ENCODE assay signal across 20 mouse cellular contexts in genomic region chr10:36036476-36036875, GRCm38 (mm10).
DNase-seq lines count a peak whose midpoint lies in the region; TF ChIP-seq lines count a peak whose summit lies in the region.
"Had no signal": no experiment of that assay in that cellular context is flagged by ENCODE, and none has a peak within 500 bp of the region (broad histone marks: within the 10 kb centered on the region; RNA-seq: fewer than 3 reads in every experiment).

No protein-coding gene starts in this region.

- H3K4me3 ChIP-seq in CH12.LX (replicated peaks in 1 of 3; ENCODE audit: low read depth in 2 of 3, low read length in 2 of 3, poor library complexity in 1 of 3) = no peak overlapping the region

- DNase-seq in adrenal gland, adult 2 months = peak; percentile 18
- no peak for DNase-seq in adrenal gland, postnatal 4 days (ENCODE audit: low spot score in 2 of 2)
- DNase-seq in adrenal gland, postnatal 10 days = peak; percentile 2
- DNase-seq in adrenal gland, adult 8-10 months = no peak
- peak; percentile 31 for DNase-seq in CH12.LX (ENCODE audit: extremely low read depth)
- no peak for DNase-seq in right cerebral cortex, postnatal 14 days
- DNase-seq: adrenal gland, postnatal 14 days; adrenal gland, postnatal 25 days; adrenal gland, postnatal 36 days; B cell, adult 2 months; cerebellum, adult 11 months; cerebellum, adult 11-12 months; cerebellum, adult 18-20 months; cerebellum, adult 2 months; cerebellum, adult 8-10 months; cerebellum, adult 9-10 months; cerebellum, adult 9-11 months; cerebellum, postnatal 10 days had no signal

- dilution Hi-C loops in CH12.LX (cut with MboI; ENCODE audit: extremely low pct_ligation_motif_present, extremely low pct_unique_long_range_greater_than_20kb, low sequenced_read_pairs) = no loop called here

- H3K79me2 ChIP-seq in CH12.LX (replicated peaks; ENCODE audit: control insufficient read depth, extremely low read depth, insufficient read depth, poor library complexity, severe bottlenecking) = no peaks in the 10 kb centered on the region

- no peak overlapping the region for H3K4me2 ChIP-seq in CH12.LX (ENCODE audit: insufficient read depth, low read depth, poor library complexity, severe bottlenecking)

- H3K9me3 ChIP-seq in CH12.LX (replicated peaks; ENCODE audit: low read length) = no peaks in the 10 kb centered on the region
- H3K9me3 ChIP-seq: G1E had no signal

- no peak for TF ChIP-seq CTCF in CH12.LX (conservative IDR thresholded peaks at IDR 0.05 in 1 of 2, IDR thresholded peaks at IDR 0.05 in 1 of 2; ENCODE audit: low read depth in 2 of 2, low read length in 2 of 2)

- H3K27ac ChIP-seq in CH12.LX (ENCODE audit: insufficient read depth, low read depth) = no peak overlapping the region

- in situ Hi-C loops in CH12.LX (cut with MboI; ENCODE audit: low pct_ligation_motif_present, low pct_unique_long_range_greater_than_20kb, low sequenced_read_pairs) = no loop called here

- no peaks in the 10 kb centered on the region for H3K36me3 ChIP-seq in CH12.LX (replicated peaks in 1 of 2; ENCODE audit: control insufficient read depth in 1 of 2, insufficient read depth in 1 of 2, low read length in 1 of 2)
- H3K36me3 ChIP-seq: G1E had no signal

- TF ChIP-seq RAD21 in CH12.LX (IDR thresholded peaks at IDR 0.05; ENCODE audit: low read depth, low read length) = no peak

- no peaks in the 10 kb centered on the region for H3K27me3 ChIP-seq in CH12.LX (replicated peaks)
- H3K27me3 ChIP-seq: Patski had no signal

- no peak for TF ChIP-seq POLR2A in CH12.LX (IDR thresholded peaks at IDR 0.05; ENCODE audit: low read depth, low read length)

- peaks cover 0 to 21% of the 10 kb centered on the region in 2 experiments; a peak in 2 of 4 replicates for H3K4me1 ChIP-seq in CH12.LX (ENCODE audit: control insufficient read depth in 1 of 2, insufficient read depth in 2 of 2)

- H3K9ac ChIP-seq in CH12.LX (ENCODE audit: insufficient read depth, low read depth) = no peak overlapping the region

- TF ChIP-seq EP300 in CH12.LX (IDR thresholded peaks at IDR 0.05; ENCODE audit: low read length) = peak; percentile 44

TF ChIP-seq in CH12.LX, 34 proteins besides CTCF, POLR2A, EP300 and RAD21:
- TF ChIP-seq MAZ (IDR thresholded peaks at IDR 0.05; ENCODE audit: low read depth, low read length) (no peak), UBTF (IDR thresholded peaks at IDR 0.05; ENCODE audit: low read depth, low read length) (no peak), MEF2A (IDR thresholded peaks at IDR 0.05; ENCODE audit: borderline replicate concordance, low read depth, low read length) (peak; percentile 53; the same call in 1 of the 2 replicates), NELFE (IDR thresholded peaks at IDR 0.05; ENCODE audit: low read depth, low read length) (no peak), JUN (IDR thresholded peaks at IDR 0.05; ENCODE audit: insufficient read depth, low read depth, low read length) (no peak), ETS1 (conservative IDR thresholded peaks at IDR 0.05; ENCODE audit: low read depth, low read length) (peak; percentile 65), TCF12 (IDR thresholded peaks at IDR 0.05; ENCODE audit: low read depth, low read length) (peak; percentile 18; the same call in 1 of the 2 replicates), MYC (IDR thresholded peaks at IDR 0.05; ENCODE audit: low read depth, low read length) (no peak), BHLHE40 (IDR thresholded peaks at IDR 0.05; ENCODE audit: low read depth, low read length) (peak; percentile 78)

Comparison
In these comparisons a context has a peak if more than half of its experiments do, and no peak if none do; other contexts are left out.
1. DNase-seq: peak in adrenal gland, adult 2 months (single experiment), adrenal gland, postnatal 10 days (single experiment) and CH12.LX (single experiment); none in adrenal gland, postnatal 4 days (0 of 2), adrenal gland, adult 8-10 months (single experiment) and right cerebral cortex, postnatal 14 days (single experiment).